Mouse (Mus musculus) C2C12 (cell line): ENCODE measurements at regions not wholly inside any gene's neighbourhood (a gene's known extent, or its start where the extent isn't known, plus 50 kb on each side); places are given as distances from the start of the nearest gene placed in this dataset.

ENCODE experiments used
- CTCF ChIP-seq: IDR thresholded peaks from one replicate; pipeline ENCODE4 v1.5.1; 2011; ENCODE audit not compliant: control insufficient read depth, insufficient read depth, insufficient read length
- FOSL1 ChIP-seq: IDR thresholded peaks from one replicate; pipeline ENCODE4 v1.8.0; 2011; ENCODE audit warnings: mild to moderate bottlenecking, low read length; ENCODE audit not compliant: poor library complexity, insufficient read depth, severe bottlenecking
- MAX ChIP-seq: IDR thresholded peaks from one replicate; pipeline ENCODE4 v1.6.1; 2011; ENCODE audit warnings: mild to moderate bottlenecking, control low read depth
- MYOG ChIP-seq: IDR thresholded peaks from one replicate; pipeline ENCODE4 v1.6.1; 2011; ENCODE audit not compliant: control insufficient read depth, insufficient read length; ENCODE audit errors: extremely low read depth

- TF ChIP-seq CTCF (no peak), MAX (no peak), MYOG (no peak), FOSL1 (no peak)
Measured at GRCm38 (mm10) chr16:86009638-86010329, 108.2 kb upstream of the Adamts5 start.
